Mouse (Mus musculus): ENCODE measurements around the gene Commd7.

- no peak for TF ChIP-seq POLR2AphosphoS5 (IDR thresholded peaks at IDR 0.05; ENCODE audit: insufficient replicate concordance, low read depth, low read length)
- no peak for TF ChIP-seq CTCF (IDR thresholded peaks at IDR 0.05; ENCODE audit: low read depth, low read length)
- no peak for TF ChIP-seq GATA1 (IDR thresholded peaks at IDR 0.05; ENCODE audit: borderline replicate concordance, low read length)
Observed at GRCm38 (mm10) chr2:153631976-153632870, at the start of gene Commd7.

Measured in G1E (cell line).